Mouse (Mus musculus): ENCODE measurements around the gene Zfand3. TPM values are rescaled to one million over a fixed set of nuclear protein-coding genes. Genes with fewer than 3 reads are reported as not detected.

The Zfand3 gene
- polyA plus RNA-seq, 1 experiment = 122 TPM

DNA sequence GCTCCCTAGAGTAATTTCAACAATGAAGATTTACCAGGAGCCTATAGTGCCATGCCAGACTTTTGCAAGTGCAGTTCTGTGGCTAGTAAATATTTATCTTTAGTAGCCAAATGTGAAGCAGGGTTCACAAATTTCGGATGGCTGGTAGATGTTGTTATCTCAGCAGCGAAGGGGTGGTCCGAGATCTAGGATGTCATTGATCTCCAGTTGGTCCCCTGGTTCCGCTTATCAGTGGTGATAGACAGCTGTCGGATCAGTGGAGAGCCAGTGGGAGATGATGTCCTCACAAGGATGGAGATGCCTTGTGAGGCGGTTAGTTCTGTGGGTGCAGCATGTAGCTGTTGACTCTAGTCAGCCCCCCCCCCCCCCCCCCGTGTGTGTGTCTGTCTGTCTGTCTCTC lies 82.2 kb downstream of the Zfand3 start:
- Histone ChIP-seq H3K4me3 (replicated peaks; ENCODE audit: extremely low read depth, low read depth, low read length) (no peak overlapping the region), H3K4me1 (ENCODE audit: control insufficient read depth, insufficient read depth, low read length) (peaks cover 4% of the 10 kb centered on the region; the same call in 1 of the 2 replicates)
- 86% methylated on average over 7 of the region's 7 CpGs for WGBS
- DNase-seq = no peak
- TF ChIP-seq CTCF (IDR thresholded peaks at IDR 0.05; ENCODE audit: insufficient read depth, low read length) (no peak), POLR2A (IDR thresholded peaks at IDR 0.05; ENCODE audit: borderline replicate concordance, extremely low read depth, low read depth, low read length) (no peak)

DNA sequence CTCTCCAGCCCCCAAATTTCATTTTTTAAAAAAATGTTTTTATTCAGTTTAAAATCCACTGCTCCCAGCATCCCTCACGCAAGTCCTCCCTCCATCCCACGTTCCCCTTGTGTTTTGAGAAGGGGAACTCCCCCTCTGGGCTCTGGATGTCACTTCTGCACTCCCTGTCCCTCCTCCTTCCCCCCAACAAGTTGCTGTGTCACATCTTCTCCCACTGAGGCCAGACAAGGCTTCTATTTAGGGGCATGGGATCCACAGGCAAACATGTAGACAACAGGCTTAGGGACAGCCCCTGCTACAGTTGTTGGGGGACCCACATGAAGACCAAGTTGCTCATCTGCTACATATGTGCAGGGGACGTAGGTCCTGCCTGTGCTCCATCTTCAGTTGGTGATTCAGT lies 83.9 kb downstream of the Zfand3 start:
- peaks cover 4% of the 10 kb centered on the region; the same call in 1 of the 2 replicates for H3K4me1 ChIP-seq (ENCODE audit: control insufficient read depth, insufficient read depth, low read length)
- no peak overlapping the region for H3K4me3 ChIP-seq (replicated peaks; ENCODE audit: extremely low read depth, low read depth, low read length)
- TF ChIP-seq CTCF (IDR thresholded peaks at IDR 0.05; ENCODE audit: insufficient read depth, low read length) (no peak), POLR2A (IDR thresholded peaks at IDR 0.05; ENCODE audit: borderline replicate concordance, extremely low read depth, low read depth, low read length) (no peak)
- DNase-seq = no peak
- WGBS = 93% methylated on average over 3 of the region's 3 CpGs

DNA sequence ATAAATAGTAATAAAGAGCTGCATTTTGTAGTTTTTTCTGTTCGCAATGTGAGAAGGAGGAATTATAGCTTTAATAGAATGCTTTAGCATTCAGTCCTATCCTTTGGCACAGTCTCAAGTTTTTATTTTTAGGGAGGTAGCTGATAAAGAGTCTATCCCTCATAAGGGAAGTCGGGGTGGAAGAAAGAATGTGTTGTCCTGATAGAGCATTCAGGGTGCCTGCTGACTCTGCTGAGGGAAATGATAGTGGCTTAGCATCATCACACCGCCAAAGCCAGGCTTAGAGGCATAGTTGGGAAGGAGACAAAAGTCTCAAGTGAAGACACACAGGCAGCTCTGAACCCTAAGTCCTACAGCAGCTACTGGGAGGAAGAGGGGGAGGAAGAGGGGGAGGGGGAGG lies 85.9 kb downstream of the Zfand3 start:
- WGBS = 69% methylated on average over 3 of the region's 3 CpGs

DNA sequence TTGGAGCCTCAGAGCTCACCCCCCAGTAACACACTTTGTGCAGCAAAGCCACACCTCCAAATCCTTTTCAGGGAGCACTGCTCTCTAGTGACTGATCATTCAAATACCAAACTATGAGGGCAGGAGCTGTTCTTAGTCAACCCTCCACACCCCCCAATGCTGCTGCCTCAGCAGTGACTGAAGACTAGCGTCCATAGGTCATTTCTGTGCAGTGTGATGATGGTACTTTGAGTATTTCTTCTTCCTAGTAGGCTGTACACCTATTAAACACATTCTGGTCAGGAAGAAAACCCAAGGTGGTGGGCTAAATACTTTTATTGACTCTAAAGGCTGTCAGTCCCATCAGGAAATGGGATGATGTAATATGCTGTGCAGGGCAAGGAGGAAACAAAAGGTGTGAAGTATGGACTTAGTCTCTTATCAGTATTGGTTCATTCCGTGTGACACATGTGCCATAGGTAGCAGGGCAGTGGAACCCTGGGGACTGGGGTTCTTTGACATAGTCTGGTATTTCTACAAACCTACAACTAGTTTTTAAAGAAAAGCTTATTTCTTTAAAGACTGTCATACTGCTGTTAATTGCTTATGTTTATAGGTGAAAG lies 88.7 kb downstream of the Zfand3 start:
- no peak for DNase-seq
- TF ChIP-seq CTCF (IDR thresholded peaks at IDR 0.05; ENCODE audit: insufficient read depth, low read length) (no peak), POLR2A (IDR thresholded peaks at IDR 0.05; ENCODE audit: borderline replicate concordance, extremely low read depth, low read depth, low read length) (no peak)
- WGBS = 52% methylated on average over 2 of the region's 2 CpGs

More for the DNA sequence above, 85.9 kb downstream of the Zfand3 start:
- TF ChIP-seq POLR2A (IDR thresholded peaks at IDR 0.05; ENCODE audit: borderline replicate concordance, extremely low read depth, low read depth, low read length) (no peak), CTCF (IDR thresholded peaks at IDR 0.05; ENCODE audit: insufficient read depth, low read length) (no peak)
- Histone ChIP-seq H3K4me1 (ENCODE audit: control insufficient read depth, insufficient read depth, low read length) (peaks cover 2% of the 10 kb centered on the region; the same call in 1 of the 2 replicates), H3K4me3 (replicated peaks; ENCODE audit: extremely low read depth, low read depth, low read length) (no peak overlapping the region)
- DNase-seq = no peak

DNA sequence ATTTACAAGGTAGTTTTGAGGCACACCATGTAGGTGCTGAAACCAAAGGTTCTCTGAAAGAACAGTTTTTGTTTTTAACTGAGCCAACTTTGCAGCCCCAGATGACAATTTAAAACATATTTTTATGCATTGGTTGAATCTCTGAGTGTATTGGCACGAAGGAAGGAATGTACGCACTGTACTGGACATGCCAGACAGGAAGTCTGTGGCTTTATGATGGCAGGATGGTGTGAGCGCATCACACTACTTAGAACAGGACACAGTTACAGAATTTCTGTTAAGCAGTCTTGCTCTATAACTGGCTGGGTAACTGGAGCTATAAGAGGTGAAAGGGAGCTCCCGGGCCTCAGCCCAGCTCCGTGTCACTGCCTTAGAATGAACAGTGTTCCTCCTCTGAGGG lies 92.6 kb downstream of the Zfand3 start:
- H3K4me1 ChIP-seq (ENCODE audit: control insufficient read depth, insufficient read depth, low read length) = peaks cover 3% of the 10 kb centered on the region; the same call in 1 of the 2 replicates
- WGBS = 75% methylated on average over 5 of the region's 5 CpGs
- TF ChIP-seq POLR2A (IDR thresholded peaks at IDR 0.05; ENCODE audit: borderline replicate concordance, extremely low read depth, low read depth, low read length) = no peak
- no peak for TF ChIP-seq CTCF (IDR thresholded peaks at IDR 0.05; ENCODE audit: insufficient read depth, low read length)
- DNase-seq = no peak
- no peak overlapping the region for H3K4me3 ChIP-seq (replicated peaks; ENCODE audit: extremely low read depth, low read depth, low read length)

More for the DNA sequence above, 88.7 kb downstream of the Zfand3 start:
- no peak overlapping the region for H3K4me3 ChIP-seq (replicated peaks; ENCODE audit: extremely low read depth, low read depth, low read length)
- H3K4me1 ChIP-seq (ENCODE audit: control insufficient read depth, insufficient read depth, low read length) = peaks cover 3% of the 10 kb centered on the region; the same call in 1 of the 2 replicates

DNA sequence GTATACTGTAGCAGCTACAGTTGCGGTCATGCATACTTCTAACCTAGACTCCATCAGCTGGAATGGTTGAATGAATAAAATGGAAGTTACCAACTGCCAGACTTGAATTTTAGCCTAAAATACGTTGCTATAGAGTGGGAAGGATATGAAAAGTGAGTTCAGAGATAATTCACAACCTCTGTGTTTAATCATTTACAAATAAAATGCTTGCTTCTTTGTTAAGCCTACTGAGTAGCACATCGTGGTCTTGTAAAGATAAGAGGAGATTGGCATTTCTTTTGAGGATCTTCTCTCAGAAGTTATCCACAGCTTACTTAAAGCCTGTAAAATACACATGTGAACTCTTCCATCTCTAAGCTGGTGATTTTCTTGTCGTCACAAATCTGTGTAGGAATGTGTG lies 93.1 kb downstream of the Zfand3 start:
- TF ChIP-seq POLR2A (IDR thresholded peaks at IDR 0.05; ENCODE audit: borderline replicate concordance, extremely low read depth, low read depth, low read length) = no peak
- TF ChIP-seq CTCF (IDR thresholded peaks at IDR 0.05; ENCODE audit: insufficient read depth, low read length) = no peak
- H3K4me3 ChIP-seq (replicated peaks; ENCODE audit: extremely low read depth, low read depth, low read length) = no peak overlapping the region
- DNase-seq = no peak
- H3K4me1 ChIP-seq (ENCODE audit: control insufficient read depth, insufficient read depth, low read length) = peaks cover 3% of the 10 kb centered on the region; the same call in 1 of the 2 replicates
- 52% methylated on average over 4 of the region's 4 CpGs for WGBS

DNA sequence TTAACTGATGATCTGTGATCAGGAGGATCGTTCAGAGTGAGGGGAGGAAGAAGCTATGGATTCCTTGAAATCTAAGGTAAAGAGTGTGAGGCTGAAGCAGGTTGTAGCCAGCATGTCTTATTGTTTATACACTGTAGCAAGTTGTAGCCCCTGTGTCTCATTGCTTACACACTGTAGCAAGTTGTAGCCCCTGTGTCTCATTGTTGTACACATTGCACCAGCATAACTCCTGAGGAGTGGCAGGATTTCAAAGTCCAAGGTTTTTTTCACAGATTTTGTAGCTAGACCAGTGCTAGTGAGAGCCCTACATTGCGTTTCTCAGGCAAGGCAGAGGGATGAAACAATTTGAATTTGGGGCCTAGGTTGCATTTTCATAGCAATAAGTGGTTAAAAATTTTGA lies 95.1 kb downstream of the Zfand3 start:
- peaks cover 6% of the 10 kb centered on the region for H3K4me1 ChIP-seq (ENCODE audit: control insufficient read depth, insufficient read depth, low read length)
- no peak overlapping the region for H3K4me3 ChIP-seq (replicated peaks; ENCODE audit: extremely low read depth, low read depth, low read length)
- DNase-seq = no peak
- 72% methylated on average over 2 of the region's 2 CpGs for WGBS
- TF ChIP-seq CTCF (IDR thresholded peaks at IDR 0.05; ENCODE audit: insufficient read depth, low read length) (no peak), POLR2A (IDR thresholded peaks at IDR 0.05; ENCODE audit: borderline replicate concordance, extremely low read depth, low read depth, low read length) (no peak)

DNA sequence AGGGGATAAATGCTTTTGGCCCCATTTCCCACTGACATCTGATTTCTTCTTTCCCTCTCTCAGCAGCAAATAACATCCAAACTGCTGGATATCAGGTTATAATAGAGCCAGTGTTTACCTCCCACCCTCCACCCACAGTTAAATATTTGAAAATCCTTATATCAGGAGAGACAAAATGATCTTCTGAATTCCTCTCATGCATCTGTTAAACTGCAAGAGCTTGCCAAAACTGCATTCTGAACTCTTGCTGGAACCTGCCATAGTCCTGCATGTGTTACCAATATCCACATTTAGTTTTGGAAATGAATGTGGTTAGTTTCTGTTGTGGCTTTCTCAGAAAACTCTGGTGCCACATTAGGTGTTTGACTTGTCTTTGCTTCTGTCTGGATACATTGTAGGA lies 97.3 kb downstream of the Zfand3 start:
- TF ChIP-seq POLR2A (IDR thresholded peaks at IDR 0.05; ENCODE audit: borderline replicate concordance, extremely low read depth, low read depth, low read length) (no peak), CTCF (IDR thresholded peaks at IDR 0.05; ENCODE audit: insufficient read depth, low read length) (no peak)
- no peak for DNase-seq
- H3K4me1 ChIP-seq (ENCODE audit: control insufficient read depth, insufficient read depth, low read length) = peaks cover 3% of the 10 kb centered on the region
- no peak overlapping the region for H3K4me3 ChIP-seq (replicated peaks; ENCODE audit: extremely low read depth, low read depth, low read length)

DNA sequence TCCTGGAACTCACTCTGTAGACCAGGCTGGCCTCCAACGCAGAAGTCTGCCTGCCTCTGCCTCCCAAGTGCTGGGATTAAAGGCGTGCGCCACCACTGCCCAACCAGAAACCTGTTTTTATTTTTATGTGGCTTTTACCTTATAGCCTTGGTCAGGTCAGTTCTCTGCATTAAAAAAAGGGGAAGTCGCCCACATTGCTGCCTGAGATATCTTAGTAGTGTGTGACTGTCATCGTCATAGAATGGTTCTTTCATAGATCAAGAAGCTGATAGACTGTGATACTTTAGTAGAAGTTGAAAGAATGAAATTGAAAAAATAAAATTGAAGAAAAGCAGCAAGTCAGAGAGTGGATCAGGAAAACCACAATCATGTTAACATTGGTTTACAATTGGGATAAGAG lies 98.5 kb downstream of the Zfand3 start:
- 91% methylated on average over 5 of the region's 5 CpGs for WGBS
- DNase-seq = no peak
- no peak for TF ChIP-seq CTCF (IDR thresholded peaks at IDR 0.05; ENCODE audit: insufficient read depth, low read length)
- no peak for TF ChIP-seq POLR2A (IDR thresholded peaks at IDR 0.05; ENCODE audit: borderline replicate concordance, extremely low read depth, low read depth, low read length)
- Histone ChIP-seq H3K4me3 (replicated peaks; ENCODE audit: extremely low read depth, low read depth, low read length) (no peak overlapping the region), H3K4me1 (ENCODE audit: control insufficient read depth, insufficient read depth, low read length) (peaks cover 3% of the 10 kb centered on the region)

DNA sequence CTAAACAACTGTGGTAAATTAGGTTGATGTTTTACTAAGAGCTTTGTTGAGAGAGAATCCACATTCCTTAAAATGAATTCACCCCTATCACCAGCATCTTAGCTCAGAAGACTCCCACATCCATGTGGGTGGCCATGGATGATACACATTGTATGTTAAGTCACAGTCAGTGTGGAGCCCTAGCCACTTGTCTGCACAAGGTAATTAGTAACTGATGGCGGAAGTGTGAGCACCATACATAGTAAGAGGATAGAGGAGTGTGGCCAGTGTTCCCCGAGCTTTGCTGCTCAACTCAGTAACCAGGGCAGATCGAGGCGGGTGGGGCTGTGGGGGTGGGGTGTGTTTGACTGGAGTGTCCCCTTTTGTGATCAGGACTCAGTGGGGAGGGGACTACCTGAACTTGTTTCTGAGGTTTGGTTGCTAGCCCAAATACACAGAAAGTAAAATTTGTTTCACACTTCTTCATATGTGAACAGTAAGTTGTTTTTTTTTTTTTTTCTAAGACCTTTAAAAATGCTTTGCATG lies 99.2 kb downstream of the Zfand3 start:
- TF ChIP-seq CTCF (IDR thresholded peaks at IDR 0.05; ENCODE audit: insufficient read depth, low read length) (no peak), POLR2A (IDR thresholded peaks at IDR 0.05; ENCODE audit: borderline replicate concordance, extremely low read depth, low read depth, low read length) (no peak)
- H3K4me1 ChIP-seq (ENCODE audit: control insufficient read depth, insufficient read depth, low read length) = peaks cover 3% of the 10 kb centered on the region
- DNase-seq = no peak
- H3K4me3 ChIP-seq (replicated peaks; ENCODE audit: extremely low read depth, low read depth, low read length) = no peak overlapping the region
- 68% methylated on average over 4 of the region's 4 CpGs for WGBS
